Mouse (Mus musculus) CH12.LX (cell line): ENCODE measurements around the gene Trappc10. TPM values are rescaled to one million over a fixed set of nuclear protein-coding genes. Genes with fewer than 3 reads are reported as not detected.

ENCODE experiments used
- DNase-seq: peaks from one replicate; pipeline ENCODE4 v3.0.0-alpha.2; 2013; ENCODE audit errors: extremely low read depth
- H3K27ac ChIP-seq: 2 replicates; pipeline ENCODE4 v1.5.1; 2012; ENCODE audit warnings: low read depth, mild to moderate bottlenecking, control low read depth, moderate library complexity; ENCODE audit not compliant: insufficient read depth
- H3K27me3 ChIP-seq: replicated peaks from 2 replicates; pipeline ENCODE3; 2012; ENCODE audit warnings: inconsistent platforms
- H3K36me3 ChIP-seq, 2 experiments: replicated peaks in 1 of 2; 2 replicates each; pipeline versions ENCODE3 to v1.6.1; 2012; ENCODE audit warnings: inconsistent platforms in 1 of 2, low read length in 1 of 2, mild to moderate bottlenecking in 1 of 2, mixed read lengths in 1 of 2, moderate library complexity in 1 of 2; ENCODE audit not compliant: control insufficient read depth in 1 of 2, insufficient read depth in 1 of 2
- H3K4me1 ChIP-seq, 2 experiments: 2 replicates each; pipeline ENCODE4 v1.6.1; 2012; ENCODE audit warnings: inconsistent platforms in 1 of 2, moderate library complexity in 1 of 2; ENCODE audit not compliant: insufficient read depth in 2 of 2, control insufficient read depth in 1 of 2
- H3K4me2 ChIP-seq: 2 replicates; pipeline ENCODE4 v1.6.1; 2012; ENCODE audit warnings: low read depth, mild to moderate bottlenecking, control low read depth; ENCODE audit not compliant: poor library complexity, insufficient read depth, severe bottlenecking
- H3K4me3 ChIP-seq, 3 experiments: fragments of 150-350 bp in 1 of 3; sonication (generic) in 1 of 3; replicated peaks in 1 of 3; 2 replicates each; pipeline versions ENCODE3 to v1.5.1; 2011 to 2012; ENCODE audit warnings: low read depth in 2 of 3, low read length in 2 of 3, mild to moderate bottlenecking in 2 of 3, moderate library complexity in 2 of 3, control low read depth in 1 of 3, improper control_type of control experiment in 1 of 3, inconsistent platforms in 1 of 3, mixed read lengths in 1 of 3; ENCODE audit not compliant: poor library complexity in 1 of 3
- H3K79me2 ChIP-seq: replicated peaks from 2 replicates; pipeline ENCODE4 v1.6.1; 2012; ENCODE audit warnings: mild to moderate bottlenecking, moderate library complexity; ENCODE audit not compliant: control insufficient read depth, poor library complexity, insufficient read depth, severe bottlenecking; ENCODE audit errors: extremely low read depth
- H3K9ac ChIP-seq: 2 replicates; pipeline ENCODE4 v1.6.1; 2012; ENCODE audit warnings: low read depth, mild to moderate bottlenecking, control low read depth, moderate library complexity; ENCODE audit not compliant: insufficient read depth
- H3K9me3 ChIP-seq: replicated peaks from 2 replicates; pipeline ENCODE3; 2012; ENCODE audit warnings: low read length, inconsistent platforms, mixed read lengths
- CHD1 ChIP-seq: IDR thresholded peaks from 2 replicates; pipeline ENCODE4 v1.6.1; 2012; ENCODE audit warnings: low read depth, low read length, improper control_type of control experiment, inconsistent platforms
- CHD2 ChIP-seq: IDR thresholded peaks from 2 replicates; pipeline ENCODE4 v1.6.1; 2011; ENCODE audit warnings: low read length, improper control_type of control experiment
- CTCF ChIP-seq, 2 experiments: IDR thresholded peaks in 1 of 2; conservative IDR thresholded peaks in 1 of 2; 2 replicates each; pipeline ENCODE4 v1.5.1; 2011 to 2012; ENCODE audit warnings: low read depth in 2 of 2, low read length in 2 of 2, improper control_type of control experiment in 1 of 2, inconsistent platforms in 1 of 2, mild to moderate bottlenecking in 1 of 2, moderate library complexity in 1 of 2
- E2F4 ChIP-seq: IDR thresholded peaks from 2 replicates; pipeline ENCODE4 v1.6.1; 2011; ENCODE audit warnings: low read depth, low read length, improper control_type of control experiment; ENCODE audit not compliant: insufficient replicate concordance
- ELF1 ChIP-seq: IDR thresholded peaks from 2 replicates; pipeline ENCODE4 v1.6.1; 2014; ENCODE audit warnings: low read depth, mild to moderate bottlenecking, inconsistent platforms, low read length, improper control_type of control experiment
- EP300 ChIP-seq: IDR thresholded peaks from 2 replicates; pipeline ENCODE4 v1.6.1; 2011; ENCODE audit warnings: low read length, improper control_type of control experiment
- ETS1 ChIP-seq: conservative IDR thresholded peaks from 2 replicates; pipeline ENCODE4 v1.6.1; 2012; ENCODE audit warnings: low read depth, mild to moderate bottlenecking, inconsistent platforms, low read length, improper control_type of control experiment, moderate library complexity
- HCFC1 ChIP-seq: IDR thresholded peaks from 2 replicates; pipeline ENCODE4 v1.6.1; 2012; ENCODE audit warnings: low read depth, mild to moderate bottlenecking, inconsistent platforms, low read length, improper control_type of control experiment
- JUN ChIP-seq: IDR thresholded peaks from 2 replicates; pipeline ENCODE4 v1.6.1; 2011; ENCODE audit warnings: low read depth, mild to moderate bottlenecking, low read length, improper control_type of control experiment, moderate library complexity; ENCODE audit not compliant: insufficient read depth
- MAFK ChIP-seq: IDR thresholded peaks from 2 replicates; pipeline ENCODE4 v1.6.1; 2011; ENCODE audit warnings: low read length, improper control_type of control experiment; ENCODE audit not compliant: insufficient replicate concordance
- MAX ChIP-seq: IDR thresholded peaks from 2 replicates; pipeline ENCODE4 v1.6.1; 2011; ENCODE audit warnings: low read length, improper control_type of control experiment
- MAZ ChIP-seq: IDR thresholded peaks from 2 replicates; pipeline ENCODE4 v1.6.1; 2012; ENCODE audit warnings: low read depth, mild to moderate bottlenecking, inconsistent platforms, low read length, improper control_type of control experiment, moderate library complexity
- MEF2A ChIP-seq: IDR thresholded peaks from 2 replicates; pipeline ENCODE4 v1.6.1; 2014; ENCODE audit warnings: low read depth, mild to moderate bottlenecking, inconsistent platforms, low read length, improper control_type of control experiment, borderline replicate concordance
- MXI1 ChIP-seq: IDR thresholded peaks from 2 replicates; pipeline ENCODE4 v1.6.1; 2011; ENCODE audit warnings: mild to moderate bottlenecking, low read depth, low read length, improper control_type of control experiment
- MYC ChIP-seq: IDR thresholded peaks from 2 replicates; pipeline ENCODE4 v1.6.1; 2011; ENCODE audit warnings: low read depth, mild to moderate bottlenecking, improper control_type of control experiment, low read length
- NRF1 ChIP-seq: IDR thresholded peaks from 2 replicates; pipeline ENCODE4 v1.6.1; 2014; ENCODE audit warnings: low read depth, mild to moderate bottlenecking, inconsistent platforms, low read length, improper control_type of control experiment, moderate library complexity
- PAX5 ChIP-seq: IDR thresholded peaks from 2 replicates; pipeline ENCODE4 v1.6.1; 2012; ENCODE audit warnings: low read length, inconsistent platforms, mixed read lengths
- RAD21 ChIP-seq: IDR thresholded peaks from 2 replicates; pipeline ENCODE4 v1.6.1; 2011; ENCODE audit warnings: low read depth, mild to moderate bottlenecking, low read length, improper control_type of control experiment, moderate library complexity
- RCOR1 ChIP-seq: conservative IDR thresholded peaks from 2 replicates; pipeline ENCODE4 v1.6.1; 2012; ENCODE audit warnings: low read depth, mild to moderate bottlenecking, inconsistent platforms, low read length, improper control_type of control experiment
- SIN3A ChIP-seq: IDR thresholded peaks from 2 replicates; pipeline ENCODE4 v1.6.1; 2012; ENCODE audit warnings: low read length, improper control_type of control experiment, inconsistent platforms
- USF1 ChIP-seq: IDR thresholded peaks from 2 replicates; pipeline ENCODE4 v1.6.1; 2014; ENCODE audit warnings: low read depth, mild to moderate bottlenecking, inconsistent platforms, low read length, improper control_type of control experiment
- USF2 ChIP-seq: conservative IDR thresholded peaks from 2 replicates; pipeline ENCODE4 v1.6.1; 2011; ENCODE audit warnings: low read depth, low read length, improper control_type of control experiment
- ZC3H11A ChIP-seq: IDR thresholded peaks from 2 replicates; pipeline ENCODE4 v1.6.1; 2012; ENCODE audit warnings: low read depth, mild to moderate bottlenecking, inconsistent platforms, low read length, improper control_type of control experiment
- ZKSCAN1 ChIP-seq: IDR thresholded peaks from 2 replicates; pipeline ENCODE4 v1.6.1; 2012; ENCODE audit warnings: low read depth, inconsistent platforms, low read length, improper control_type of control experiment, borderline replicate concordance
- ZMIZ1 ChIP-seq: IDR thresholded peaks from 2 replicates; pipeline ENCODE4 v1.6.1; 2012; ENCODE audit warnings: low read depth, mild to moderate bottlenecking, inconsistent platforms, low read length, improper control_type of control experiment
- ZNF384 ChIP-seq: IDR thresholded peaks from 2 replicates; pipeline ENCODE4 v1.6.1; 2012; ENCODE audit warnings: low read depth, low read length, improper control_type of control experiment, inconsistent platforms
- dilution Hi-C: fragments of 300-500 bp; cut with MboI; formaldehyde crosslinking; loops from 2 replicates; pipeline ENCODE4 v1.14.3; 2020; ENCODE audit warnings: low sequenced_read_pairs; ENCODE audit not compliant: extremely low pct_unique_long_range_greater_than_20kb, extremely low pct_ligation_motif_present
- in situ Hi-C: fragments of 300-500 bp; cut with MboI; formaldehyde crosslinking; loops from 3 replicates; pipeline ENCODE4 v1.14.3; 2019; ENCODE audit warnings: low sequenced_read_pairs, low pct_ligation_motif_present, low pct_unique_long_range_greater_than_20kb, mixed read lengths
- polyA plus RNA-seq: library from polyadenylated mRNA; unstranded; fragments of >175 nt; gene quantifications from 2 replicates; pipeline ENCODE4 v1.2.1, GENCODE M21; 2012; ENCODE audit warnings: low read depth; ENCODE audit not compliant: insufficient read length
- total RNA-seq, 2 experiments: library from RNA; depleted of rRNA; stranded (reverse); fragments of 300-350 nt in 1 of 2; fragments of >200 nt in 1 of 2; gene quantifications; 2 replicates each; pipeline ENCODE4 v1.2.3; 2012 to 2014

Trappc10 gene
- total and polyA plus RNA-seq, 3 experiments = 22.1 to 26.7 (median 26.5) TPM

GRCm38 (mm10) chr10:78171057-78171456 is 73.4 kb downstream of the Trappc10 start:
- H3K4me2 ChIP-seq = no peak overlapping the region
- no peak overlapping the region for H3K4me3 ChIP-seq
- DNase-seq = no peak
- TF ChIP-seq CTCF (conservative IDR thresholded peaks at IDR 0.05 in 1 of 2, IDR thresholded peaks at IDR 0.05 in 1 of 2; ENCODE audit: low read depth in 2 of 2, low read length in 2 of 2) = no peak
- no peak for TF ChIP-seq HCFC1
- no peak for TF ChIP-seq MEF2A
- TF ChIP-seq E2F4 = no peak
- no peak for TF ChIP-seq ZC3H11A
- TF ChIP-seq CHD1 = no peak
- TF ChIP-seq USF2 = no peak
- TF ChIP-seq MXI1 = no peak
- TF ChIP-seq SIN3A = no peak
- no peak for TF ChIP-seq PAX5
- no peak for TF ChIP-seq RCOR1
- no peak for TF ChIP-seq MYC
- H3K36me3 ChIP-seq = peaks cover 71 to 80% of the 10 kb centered on the region in 2 experiments
- peaks cover 17 to 26% of the 10 kb centered on the region in 2 experiments for H3K4me1 ChIP-seq
- H3K27me3 ChIP-seq = no peaks in the 10 kb centered on the region
- H3K9ac ChIP-seq = no peak overlapping the region
- in situ Hi-C loops (no loop called here), dilution Hi-C loops (no loop called here)
- no peaks in the 10 kb centered on the region for H3K79me2 ChIP-seq
- no peaks in the 10 kb centered on the region for H3K9me3 ChIP-seq
- no peak overlapping the region for H3K27ac ChIP-seq

- peaks cover 17 to 26% of the 10 kb centered on the region in 2 experiments for H3K4me1 ChIP-seq
- H3K36me3 ChIP-seq = peaks cover 71 to 80% of the 10 kb centered on the region in 2 experiments
- H3K79me2 ChIP-seq = no peaks in the 10 kb centered on the region
- DNase-seq = no peak
- dilution Hi-C loops (no loop called here), in situ Hi-C loops (no loop called here)
- H3K4me3 ChIP-seq = no peak overlapping the region
- H3K9ac ChIP-seq = no peak overlapping the region
- H3K27ac ChIP-seq = peak overlapping the region; percentile 24; the same call in 1 of the 2 replicates
- no peak overlapping the region for H3K4me2 ChIP-seq
- no peaks in the 10 kb centered on the region for H3K9me3 ChIP-seq
- no peak for TF ChIP-seq ZC3H11A
- TF ChIP-seq NRF1 = no peak
- TF ChIP-seq CHD2 = no peak
- no peak for TF ChIP-seq E2F4
- no peak for TF ChIP-seq MAFK
- TF ChIP-seq MAZ = no peak
- TF ChIP-seq ZKSCAN1 = no peak
- TF ChIP-seq ZMIZ1 = no peak
- no peak for TF ChIP-seq MAX
- no peak for TF ChIP-seq ETS1
- no peak for TF ChIP-seq JUN
- TF ChIP-seq RAD21 = no peak
- no peak for TF ChIP-seq EP300
- no peak for TF ChIP-seq SIN3A
- TF ChIP-seq ZNF384 = no peak
- TF ChIP-seq USF1 = no peak
- no peak for TF ChIP-seq ELF1
- no peak for TF ChIP-seq MXI1
- no peaks in the 10 kb centered on the region for H3K27me3 ChIP-seq
These were observed 74.0 kb downstream of the Trappc10 start for GRCm38 (mm10) chr10:78170445-78170844.
